Mouse (Mus musculus): ENCODE measurements at regions not wholly inside any gene's neighbourhood (a gene's known extent, or its start where the extent isn't known, plus 50 kb on each side); places are given as distances from the start of the nearest gene placed in this dataset.

DNA sequence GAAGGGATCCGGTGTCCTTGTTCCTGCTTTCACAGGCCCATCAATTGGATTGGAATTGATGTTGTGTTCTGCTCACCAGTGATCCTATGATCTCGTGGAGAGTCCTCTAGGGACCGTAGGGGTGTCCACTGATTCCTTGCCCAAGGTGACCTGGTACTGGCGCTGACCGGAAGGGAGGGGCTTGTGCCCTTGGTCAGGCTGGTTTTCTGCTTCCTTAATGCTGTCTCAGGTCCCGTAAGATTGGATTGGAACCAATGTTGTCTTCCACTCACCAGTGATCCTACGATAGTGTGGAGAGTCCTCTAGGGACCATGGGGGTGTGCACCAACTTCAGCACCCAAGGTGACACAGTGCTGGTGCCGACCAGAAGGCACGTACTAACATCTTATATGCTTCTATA lies 324.9 kb upstream of the Ptchd4 start:
- DNase-seq, result no peak

DNA sequence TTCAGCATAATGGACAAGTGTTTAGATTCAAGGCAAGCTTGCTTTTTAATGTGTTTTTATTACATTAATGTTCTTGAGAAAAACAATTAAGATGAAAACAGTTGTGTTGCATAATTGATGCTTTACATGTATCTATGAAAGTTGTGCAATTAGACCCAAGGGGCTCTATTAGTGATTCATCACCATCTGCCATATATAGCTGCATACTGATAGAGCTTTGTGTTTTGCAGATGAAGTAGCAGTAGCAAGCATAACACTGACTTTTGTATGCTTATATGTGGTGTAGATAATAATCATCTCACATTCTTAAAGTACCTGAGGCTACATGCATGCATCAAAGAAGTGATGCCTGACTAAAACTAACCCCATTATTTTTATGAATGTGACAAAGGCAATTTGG lies 307.3 kb upstream of the Ptchd4 start:
- DNase-seq, result no peak

DNA sequence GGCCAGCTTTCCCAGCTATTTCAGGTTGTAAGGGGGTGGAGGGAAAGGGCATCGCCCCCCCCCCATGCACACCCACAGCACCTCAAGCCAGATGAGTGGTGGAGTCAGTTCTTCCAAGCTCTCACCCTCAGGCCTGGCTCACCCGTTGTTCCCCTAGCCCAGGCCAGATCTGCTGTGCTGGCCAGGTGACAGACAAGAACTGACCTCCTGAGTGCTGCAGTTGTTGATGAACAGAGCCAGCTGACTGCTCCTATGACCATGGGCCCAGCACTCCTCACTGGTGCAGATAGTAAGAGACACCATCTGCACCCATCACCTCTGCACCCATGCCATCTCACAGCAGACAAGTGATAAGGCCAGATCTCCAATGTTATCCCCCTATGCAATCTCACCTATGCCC lies 291.5 kb upstream of the Ptchd4 start:
- DNase-seq, result no peak

DNA sequence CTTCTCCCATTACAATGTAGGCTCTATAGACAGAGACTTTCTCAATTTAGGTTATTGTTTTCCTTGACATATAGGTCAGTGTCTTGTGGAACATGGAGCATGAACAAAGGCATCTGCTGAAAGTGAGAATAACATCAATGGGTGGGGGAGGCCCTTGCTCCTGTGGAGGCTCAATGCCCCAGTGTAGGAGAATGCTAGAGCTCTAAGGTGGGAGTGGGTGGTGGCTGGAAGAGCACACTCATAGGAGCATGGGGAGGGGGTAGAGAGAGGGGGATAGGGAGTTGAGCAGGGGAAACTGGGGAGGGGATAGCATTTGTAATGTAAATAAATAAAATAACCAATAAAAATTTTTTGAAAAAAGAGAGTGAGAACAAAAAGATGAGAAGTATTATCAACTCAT lies 288.5 kb upstream of the Ptchd4 start:
- no peak for DNase-seq

DNA sequence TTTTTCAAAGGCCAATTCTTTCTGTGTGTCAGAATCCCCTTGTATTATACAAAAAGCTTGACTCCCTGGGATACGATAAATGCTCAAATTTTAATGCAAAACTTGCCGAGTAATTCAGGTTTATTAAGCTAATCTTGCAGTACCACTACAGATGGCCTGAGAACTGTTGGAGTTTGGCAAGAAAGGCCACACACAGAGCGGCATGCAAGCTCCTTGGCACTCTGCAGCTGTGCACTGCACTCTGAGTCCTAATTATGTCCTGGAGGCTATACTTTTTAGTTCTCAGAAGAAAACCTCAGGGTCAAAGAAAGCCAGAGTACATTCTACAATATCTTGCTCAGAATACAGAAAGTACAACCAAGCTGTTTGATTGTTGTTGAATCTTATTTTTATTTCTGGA lies 286.3 kb upstream of the Ptchd4 start:
- DNase-seq, result peak; percentile 8

DNA sequence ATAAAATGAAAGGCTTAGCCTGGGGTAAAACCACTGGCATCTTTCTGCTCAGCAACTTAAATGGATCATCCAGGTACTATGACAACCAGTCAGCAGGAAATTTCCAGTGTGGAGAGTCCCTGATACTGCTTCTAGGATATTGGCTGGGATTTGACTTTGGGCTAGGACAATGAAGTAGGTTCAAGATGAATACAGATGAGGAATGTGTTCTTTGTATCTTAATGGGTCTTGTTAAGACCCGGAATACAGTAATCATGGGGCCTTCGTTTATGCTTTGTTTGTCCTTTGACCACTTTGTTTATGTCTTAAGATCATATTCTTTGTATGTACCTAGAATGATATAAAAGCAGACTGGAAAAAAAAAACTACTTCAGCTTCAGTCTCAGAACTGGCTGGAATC lies 278.7 kb upstream of the Ptchd4 start:
- no peak for DNase-seq

DNA sequence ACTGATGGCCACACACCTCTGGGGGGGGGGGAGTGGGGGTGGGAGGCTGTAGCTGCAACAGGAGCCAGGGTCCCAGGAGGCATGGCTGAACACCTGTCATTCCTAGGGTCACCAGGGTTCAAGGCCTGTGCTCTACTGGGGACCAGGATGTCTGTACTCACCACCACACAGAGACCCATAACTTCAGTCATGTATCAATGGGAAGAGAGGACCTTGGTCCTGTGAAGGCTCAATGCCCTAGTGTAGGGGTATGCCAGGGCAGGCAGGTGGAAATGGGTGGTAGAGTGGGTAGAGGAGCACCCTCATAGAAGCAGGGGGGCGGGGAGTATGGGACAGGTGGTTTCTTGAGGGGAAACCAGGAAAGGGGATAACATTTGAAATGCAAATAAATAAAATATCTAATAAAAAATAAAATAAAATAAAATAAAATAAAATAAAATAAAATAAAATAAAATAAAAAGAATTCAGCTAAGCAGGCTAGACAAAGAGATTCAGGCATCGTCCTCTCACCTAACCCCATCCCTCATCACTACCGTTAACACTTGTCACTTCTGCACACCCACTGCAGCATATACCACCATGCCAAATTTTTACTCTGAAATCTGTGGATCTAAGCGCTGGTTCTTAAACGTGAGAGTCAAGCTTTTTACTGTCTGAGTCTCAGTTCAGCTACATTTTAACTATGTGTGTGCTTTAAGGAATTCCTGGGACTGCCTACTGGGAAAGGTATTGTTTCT lies 265.8 kb upstream of the Ptchd4 start:
- no peak for DNase-seq

DNA sequence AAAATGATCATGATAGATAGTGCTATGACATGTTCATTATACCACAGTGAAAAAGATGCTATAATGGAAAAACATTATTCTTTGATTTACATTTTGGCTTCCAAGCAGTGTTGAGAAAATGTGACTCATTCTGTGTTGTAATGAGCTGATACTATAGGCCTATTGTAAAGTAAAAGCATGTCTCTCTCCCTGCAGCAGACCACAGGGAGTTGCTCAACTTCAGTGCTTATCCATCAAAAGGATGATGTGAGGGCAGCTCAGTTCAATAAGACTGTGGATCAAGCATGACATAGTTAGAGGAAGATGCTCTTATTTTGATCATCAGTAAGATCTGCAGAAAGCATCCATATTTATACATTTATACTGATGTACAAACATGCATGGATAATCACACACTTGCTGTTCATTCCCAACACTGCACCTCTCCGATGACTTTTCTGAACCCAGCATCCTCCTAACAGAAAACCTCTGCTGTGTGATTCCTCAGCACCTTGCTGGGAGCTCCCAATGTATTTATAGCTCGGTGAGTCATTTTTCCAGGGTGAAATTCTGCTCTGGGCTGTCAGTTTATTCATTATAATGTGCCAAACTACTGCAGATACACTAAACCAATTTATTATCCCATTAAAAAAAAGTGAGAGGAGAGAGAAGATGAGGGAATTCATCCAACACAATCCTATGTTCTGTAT lies 224.8 kb upstream of the Ptchd4 start:
- DNase-seq, result no peak

DNA sequence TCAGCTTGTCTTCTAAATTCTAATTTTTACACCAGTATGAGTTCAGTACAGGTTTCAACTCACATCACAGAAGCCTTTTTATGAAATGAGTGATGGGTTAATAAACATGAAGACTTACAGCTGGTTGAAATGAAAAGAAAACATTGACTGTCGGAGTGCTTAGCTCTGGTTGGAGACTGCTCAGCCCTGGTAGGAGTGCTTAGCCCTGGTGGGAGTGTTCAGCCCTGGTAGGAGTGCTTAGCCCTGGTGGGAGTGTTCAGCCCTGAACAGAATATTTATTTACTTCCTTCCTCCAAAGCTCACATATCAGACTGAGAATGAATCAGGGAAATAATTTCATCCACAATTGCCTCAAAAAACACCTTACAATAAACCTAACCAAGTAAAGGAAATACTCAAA lies 202.1 kb upstream of the Ptchd4 start:
- DNase-seq, result no peak

DNA sequence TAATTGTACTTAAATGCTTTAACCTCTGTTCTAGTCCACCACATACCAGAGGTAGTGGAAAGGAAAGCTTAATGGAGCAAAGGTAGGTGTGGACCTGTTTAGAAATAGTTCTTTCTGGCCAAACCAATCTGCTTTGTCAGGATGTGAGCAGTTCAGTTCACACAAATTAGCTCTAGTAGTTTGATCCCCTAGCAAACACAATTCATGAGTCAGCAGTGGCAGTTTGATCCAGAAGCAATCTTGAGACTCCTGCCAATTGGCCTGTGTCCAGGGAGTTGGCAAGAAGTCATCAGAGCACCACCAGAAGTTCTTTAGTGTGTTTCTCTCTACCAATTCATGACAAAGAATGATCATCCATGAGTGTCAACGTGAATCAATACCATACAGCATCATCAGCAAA lies 195.0 kb upstream of the Ptchd4 start:
- DNase-seq, result no peak

DNA sequence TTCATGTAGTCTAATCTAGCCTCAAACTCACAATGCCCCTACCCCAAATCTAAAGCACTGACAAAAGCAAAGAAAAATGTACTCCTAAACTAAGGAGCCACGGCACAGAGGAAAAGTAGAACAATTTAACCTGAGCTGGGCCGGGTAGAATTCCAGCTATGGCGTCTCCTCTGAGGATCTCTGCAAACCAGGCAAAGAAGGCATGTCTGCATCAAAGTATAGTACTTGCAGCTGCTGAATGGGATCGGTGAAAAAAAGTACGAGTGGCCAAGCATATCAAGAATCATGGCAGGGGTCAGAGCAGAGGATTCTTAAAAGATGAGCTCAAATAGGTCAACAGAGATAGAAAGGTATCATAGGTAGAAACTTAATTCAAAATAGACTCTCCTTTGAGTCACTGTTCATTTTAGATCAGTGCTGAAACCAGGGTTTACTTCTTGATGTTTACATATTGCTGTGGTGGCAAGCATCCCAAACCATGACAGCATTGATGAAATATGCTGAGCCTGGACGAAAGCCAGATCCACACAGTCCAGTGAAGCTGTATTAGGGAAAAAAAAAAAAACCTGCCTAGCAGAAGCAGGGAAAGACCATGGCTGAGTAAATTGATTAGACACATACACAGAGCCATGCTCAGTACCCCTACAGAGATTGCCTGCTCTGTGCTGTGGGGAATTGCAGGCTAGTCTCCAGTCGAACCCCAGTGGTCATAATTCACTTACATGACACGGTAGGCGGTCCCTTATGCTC lies 189.1 kb upstream of the Ptchd4 start:
- peak; percentile 30 for DNase-seq

DNA sequence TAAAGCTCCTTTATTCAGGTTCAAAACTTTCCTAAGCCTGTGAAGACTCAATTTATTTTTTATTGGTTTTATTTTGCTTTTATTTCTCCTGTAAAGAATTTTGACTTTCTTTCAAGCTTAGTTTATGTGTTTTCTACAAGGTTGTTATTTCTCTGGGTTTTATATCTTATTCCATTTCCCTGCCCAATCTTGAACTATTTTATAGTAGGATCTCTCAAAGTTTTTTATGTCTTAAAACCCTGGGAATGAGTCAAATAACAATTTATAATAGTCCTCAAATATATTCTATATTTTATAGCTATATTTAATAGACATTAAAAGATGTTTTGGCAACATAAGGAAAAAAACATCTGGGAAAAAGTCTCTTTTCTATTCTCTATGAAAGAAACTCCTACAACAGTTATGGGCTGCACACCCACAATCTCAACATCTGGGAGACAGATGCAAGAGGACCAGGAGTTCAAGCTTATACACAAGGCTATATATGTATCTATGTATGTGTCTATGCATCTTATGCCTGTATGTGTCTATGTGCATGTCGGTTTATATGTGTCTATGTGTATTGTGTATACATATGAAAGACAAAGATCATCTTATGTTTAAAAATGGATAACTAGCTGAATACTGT lies 146.2 kb upstream of the Ptchd4 start:
- DNase-seq, result no peak

DNA sequence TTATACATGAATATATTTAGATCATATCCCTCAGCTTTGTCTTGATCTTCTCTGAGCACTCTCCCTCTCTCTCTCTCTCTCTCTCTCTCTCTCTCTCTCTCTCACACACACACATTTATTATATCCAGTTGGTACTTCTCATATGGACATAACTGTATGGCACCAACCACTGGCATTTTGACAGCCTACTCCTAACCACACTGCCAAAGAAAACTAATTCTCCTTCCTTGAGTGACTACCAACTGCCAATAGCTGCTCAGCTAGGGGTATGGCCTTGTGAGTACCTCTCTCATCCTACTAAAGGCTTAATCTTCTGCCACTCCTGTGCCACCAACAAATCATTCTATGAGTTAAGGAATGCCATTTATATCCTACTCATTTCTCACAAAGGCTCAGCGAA lies 127.2 kb upstream of the Ptchd4 start:
- no peak for DNase-seq

DNA sequence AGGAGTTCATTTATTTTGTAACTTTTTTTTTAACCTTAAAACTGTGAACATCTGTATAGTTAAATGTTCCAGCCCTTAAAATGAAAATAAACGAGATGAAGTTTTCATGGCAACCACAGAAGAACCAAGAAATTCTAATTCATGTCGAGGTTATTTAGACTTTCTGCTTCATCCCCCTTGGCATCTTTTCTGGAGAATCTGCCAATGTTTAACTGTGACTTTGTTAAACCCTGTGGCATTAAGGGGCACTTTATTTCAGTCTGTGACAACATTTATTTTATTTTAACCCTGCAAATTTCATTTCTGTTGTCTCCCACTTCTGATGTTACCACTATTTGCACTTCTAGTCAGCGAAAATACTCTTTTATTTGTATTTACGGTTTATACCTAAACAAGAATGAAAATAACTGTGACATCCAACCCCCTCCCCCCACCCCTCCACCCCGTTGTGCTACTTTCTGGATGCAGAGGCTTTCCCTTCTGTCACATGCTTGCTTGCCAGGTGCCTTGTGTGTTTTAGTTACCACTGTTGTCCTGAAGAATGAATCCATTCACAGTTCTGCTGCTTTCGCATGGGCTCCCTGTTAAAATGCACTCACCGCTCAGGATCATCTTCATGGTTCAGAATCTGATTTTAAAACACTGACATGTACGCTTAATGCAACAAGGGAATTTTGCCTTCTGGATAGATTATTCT lies 125.4 kb upstream of the Ptchd4 start:
- peak; percentile 70 for DNase-seq

Data from cerebellum, adult 9-11 months (tissue).